In the genomic region with DNA sequence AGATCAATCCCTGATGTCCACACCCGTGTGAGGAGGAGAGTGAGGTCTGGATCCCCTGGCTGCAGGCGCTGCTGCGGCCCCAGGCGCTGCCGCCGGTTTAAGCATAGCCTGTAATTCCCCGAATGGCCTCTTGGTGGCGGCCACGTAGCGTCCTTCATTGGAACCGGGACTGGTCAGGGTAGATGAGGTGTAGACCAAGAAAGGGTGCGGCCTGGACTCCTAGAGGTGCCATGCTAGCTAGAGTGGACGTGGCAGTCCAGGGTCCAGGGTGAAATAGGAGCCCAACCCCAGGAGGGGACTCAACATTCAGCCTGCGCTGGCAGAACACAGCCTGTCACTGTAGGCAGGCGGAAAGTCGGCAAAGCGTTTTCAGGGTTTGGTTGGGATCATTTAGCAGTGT, we compare ENCODE assay signal across 8 mouse cellular contexts. TPM values are rescaled to one million over a fixed set of nuclear protein-coding genes. Genes with fewer than 3 reads are reported as not detected.
DNase-seq lines count a peak whose midpoint lies in the region; ATAC-seq lines count a peak whose summit lies in the region.

No protein-coding gene starts in this region.

- peak; percentile 66; the same call in 1 of the 2 replicates for ATAC-seq in frontal cortex, adult (ENCODE audit: low TSS enrichment)
- peak; percentile 43 for ATAC-seq in lung, embryonic 15.5 days (ENCODE audit: borderline replicate concordance, extremely low read depth, low FRiP score, low TSS enrichment)

- peak overlapping the region; percentile 35; the same call in 1 of the 2 replicates for H3K27ac ChIP-seq in hindbrain, embryonic 10.5 days
- no peak overlapping the region for H3K27ac ChIP-seq in lung, embryonic 15.5 days

- H3K4me3 ChIP-seq in hindbrain, embryonic 10.5 days, result 0 out of 2 replicates have a peak overlapping the region, but pooled peaks have one; percentile 20
- no peak overlapping the region for H3K4me3 ChIP-seq in lung, embryonic 15.5 days

- peaks cover 34% of the 10 kb centered on the region for H3K4me1 ChIP-seq in hindbrain, embryonic 10.5 days (replicated peaks)
- peaks cover 22% of the 10 kb centered on the region for H3K4me1 ChIP-seq in lung, embryonic 15.5 days

- no peak overlapping the region for H3K9ac ChIP-seq in lung, embryonic 15.5 days

- peak; percentile 88 for DNase-seq in MN1 (ENCODE audit: low spot score)
- peak; percentile 93 for DNase-seq in cerebellum, adult 8-10 months
- peak; percentile 89 for DNase-seq in hindbrain, embryonic 10.5 days (ENCODE audit: low spot score)
- peak; percentile 67 for DNase-seq in layer of hippocampus, adult 9-11 months
- DNase-seq in ovary, postnatal 14 days (ENCODE audit: low spot score), result peak; percentile 93
- peak; percentile 64 to 86 for DNase-seq in thymus, postnatal 10 days (ENCODE audit: low spot score in 2 of 2)

- H3K27me3 ChIP-seq in hindbrain, embryonic 10.5 days (ENCODE audit: insufficient read depth, poor library complexity, severe bottlenecking), result peaks cover 5% of the 10 kb centered on the region; the same call in 1 of the 2 replicates
- no peaks in the 10 kb centered on the region for H3K27me3 ChIP-seq in lung, embryonic 15.5 days

- H3K9me3 ChIP-seq in hindbrain, embryonic 10.5 days, result no peaks in the 10 kb centered on the region
- H3K9me3 ChIP-seq in lung, embryonic 15.5 days, result no peaks in the 10 kb centered on the region

- H3K4me2 ChIP-seq in lung, embryonic 15.5 days, result no peak overlapping the region

- WGBS in hindbrain, embryonic 10.5 days, result 18% methylated on average over 17 of the region's 17 CpGs
- WGBS in lung, embryonic 15.5 days, result 14% methylated on average over 17 of the region's 17 CpGs

- no peaks in the 10 kb centered on the region for H3K36me3 ChIP-seq in hindbrain, embryonic 10.5 days
- no peaks in the 10 kb centered on the region for H3K36me3 ChIP-seq in lung, embryonic 15.5 days

RNA-seq across cellular contexts. Expression of gene Gcgr, which starts 14.9 kb away (rescaled TPM):
- 0.14 and 0.17 TPM in 2 replicates for polyA plus RNA-seq in hindbrain, embryonic 10.5 days (2016; fragmentation: Nextera tagmentation; extraction: Ambion mirVana)
- 0.91 and 1.1 TPM in 2 replicates for polyA plus RNA-seq in lung, embryonic 15.5 days (2015; fragmentation: Nextera tagmentation; extraction: Ambion mirVana)

RNA-seq across cellular contexts. Expression of gene Slc25a10, which starts 24.0 kb away (rescaled TPM):
- 50.6 and 53.3 TPM in 2 replicates for polyA plus RNA-seq in hindbrain, embryonic 10.5 days (2016; fragmentation: Nextera tagmentation; extraction: Ambion mirVana)
- 67.5 and 70.9 TPM in 2 replicates for polyA plus RNA-seq in lung, embryonic 15.5 days (2015; fragmentation: Nextera tagmentation; extraction: Ambion mirVana)

RNA-seq across cellular contexts. Expression of gene Mrpl12, which starts 31.2 kb away (rescaled TPM):
- 171 and 186 TPM in 2 replicates for polyA plus RNA-seq in hindbrain, embryonic 10.5 days (2016; fragmentation: Nextera tagmentation; extraction: Ambion mirVana)
- polyA plus RNA-seq in lung, embryonic 15.5 days (2015; fragmentation: Nextera tagmentation; extraction: Ambion mirVana), result 125 and 133 TPM in 2 replicates

RNA-seq across cellular contexts. Expression of gene Mcrip1, which starts 33.9 kb away (rescaled TPM):
- 219 and 261 TPM in 2 replicates for polyA plus RNA-seq in hindbrain, embryonic 10.5 days (2016; fragmentation: Nextera tagmentation; extraction: Ambion mirVana)
- 205 and 209 TPM in 2 replicates for polyA plus RNA-seq in lung, embryonic 15.5 days (2015; fragmentation: Nextera tagmentation; extraction: Ambion mirVana)

RNA-seq across cellular contexts. Expression of gene Ppp1r27, which starts 35.3 kb away (rescaled TPM):
- polyA plus RNA-seq in hindbrain, embryonic 10.5 days (2016; fragmentation: Nextera tagmentation; extraction: Ambion mirVana), result 0.27 TPM in 1 of 2 replicates, not detected in the other
- 0.65 and 1.7 TPM in 2 replicates for polyA plus RNA-seq in lung, embryonic 15.5 days (2015; fragmentation: Nextera tagmentation; extraction: Ambion mirVana)
